Mouse (Mus musculus): ENCODE data around the gene Nup50.

DNA sequence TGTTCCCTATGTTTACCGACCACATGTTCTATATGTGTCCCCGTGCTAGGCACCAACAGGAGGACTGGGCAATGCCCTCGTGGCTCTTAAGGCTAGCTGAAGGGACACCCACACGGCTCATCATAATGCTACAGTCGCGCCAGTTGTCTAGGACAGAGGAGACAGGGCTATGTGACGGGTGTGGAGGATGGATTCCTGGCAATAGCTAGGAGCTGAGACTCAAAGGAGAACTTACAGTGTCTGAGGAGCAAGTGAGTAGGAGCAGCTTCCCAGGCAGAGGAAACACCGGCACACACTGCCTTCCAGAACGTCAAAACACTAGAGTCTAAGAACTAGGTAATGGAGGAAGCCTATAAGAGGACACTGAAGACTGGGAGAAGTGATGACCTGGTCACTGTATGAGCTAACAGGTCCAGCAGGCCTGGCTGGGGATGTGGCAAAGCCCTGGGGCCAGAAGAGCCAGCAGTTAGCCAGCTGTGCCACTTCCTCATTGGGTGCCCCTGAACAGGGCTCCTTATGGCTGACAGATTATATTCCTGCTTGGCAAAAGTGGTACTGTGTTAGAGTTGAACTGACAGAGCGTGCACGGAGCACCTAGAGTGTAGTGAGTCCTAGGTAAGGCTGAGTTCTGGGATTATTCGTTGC, 62.4 kb downstream of the Nup50 start:
- TF ChIP-seq CTCF (IDR thresholded peaks at IDR 0.05; ENCODE audit: insufficient read depth, low read length) (no peak), POLR2A (IDR thresholded peaks at IDR 0.05; ENCODE audit: borderline replicate concordance, extremely low read depth, low read depth, low read length) (no peak)

All from lung, adult 2 months (tissue).